Comparison of ENCODE assay signal across 19 mouse cellular contexts in genomic region chr3:154122531-154122930, GRCm38 (mm10).
"Had no signal": no experiment of that assay in that cellular context is flagged by ENCODE, and none has a peak within 500 bp of the region (broad histone marks: within the 10 kb centered on the region; RNA-seq: fewer than 3 reads in every experiment).

No protein-coding gene starts in this region.

- H3K36me3 ChIP-seq: limb, embryonic 12.5 days; limb, embryonic 15.5 days; neural tube, embryonic 12.5 days; neural tube, embryonic 15.5 days had no signal

- H3K4me1 ChIP-seq: limb, embryonic 15.5 days; neural tube, embryonic 15.5 days had no signal

- H3K27ac ChIP-seq: limb, embryonic 12.5 days; limb, embryonic 15.5 days; liver, embryonic 14.5 days; neural tube, embryonic 12.5 days; neural tube, embryonic 15.5 days had no signal

- H3K4me2 ChIP-seq: limb, embryonic 12.5 days; limb, embryonic 15.5 days; liver, embryonic 11.5 days; midbrain, embryonic 11.5 days; neural tube, embryonic 12.5 days; neural tube, embryonic 15.5 days had no signal

- H3K4me3 ChIP-seq: limb, embryonic 12.5 days; limb, embryonic 15.5 days; neural tube, embryonic 12.5 days; neural tube, embryonic 15.5 days had no signal

- H3K27me3 ChIP-seq: limb, embryonic 12.5 days; limb, embryonic 15.5 days; neural tube, embryonic 12.5 days had no signal

- ATAC-seq: liver, postnatal 0 days had no signal

- DNase-seq: kidney, postnatal 14 days; kidney, postnatal 4 days; left cerebral cortex, postnatal 4 days; liver, postnatal 0 days; lung, postnatal 14 days; lung, postnatal 4 days; midbrain, embryonic 14.5 days; right cerebral cortex, adult 18-20 months; right cerebral cortex, postnatal 14 days; spleen, adult 18-20 months; thymus, adult 18-20 months; thymus, postnatal 36 days had no signal

- H3K9me3 ChIP-seq: limb, embryonic 12.5 days; limb, embryonic 15.5 days; neural tube, embryonic 12.5 days; neural tube, embryonic 15.5 days had no signal

- H3K9ac ChIP-seq: limb, embryonic 12.5 days; limb, embryonic 15.5 days; liver, embryonic 14.5 days; liver, postnatal 0 days; neural tube, embryonic 12.5 days; neural tube, embryonic 15.5 days had no signal
